9 mouse cellular contexts compared by ENCODE assay signal in the genomic region with DNA sequence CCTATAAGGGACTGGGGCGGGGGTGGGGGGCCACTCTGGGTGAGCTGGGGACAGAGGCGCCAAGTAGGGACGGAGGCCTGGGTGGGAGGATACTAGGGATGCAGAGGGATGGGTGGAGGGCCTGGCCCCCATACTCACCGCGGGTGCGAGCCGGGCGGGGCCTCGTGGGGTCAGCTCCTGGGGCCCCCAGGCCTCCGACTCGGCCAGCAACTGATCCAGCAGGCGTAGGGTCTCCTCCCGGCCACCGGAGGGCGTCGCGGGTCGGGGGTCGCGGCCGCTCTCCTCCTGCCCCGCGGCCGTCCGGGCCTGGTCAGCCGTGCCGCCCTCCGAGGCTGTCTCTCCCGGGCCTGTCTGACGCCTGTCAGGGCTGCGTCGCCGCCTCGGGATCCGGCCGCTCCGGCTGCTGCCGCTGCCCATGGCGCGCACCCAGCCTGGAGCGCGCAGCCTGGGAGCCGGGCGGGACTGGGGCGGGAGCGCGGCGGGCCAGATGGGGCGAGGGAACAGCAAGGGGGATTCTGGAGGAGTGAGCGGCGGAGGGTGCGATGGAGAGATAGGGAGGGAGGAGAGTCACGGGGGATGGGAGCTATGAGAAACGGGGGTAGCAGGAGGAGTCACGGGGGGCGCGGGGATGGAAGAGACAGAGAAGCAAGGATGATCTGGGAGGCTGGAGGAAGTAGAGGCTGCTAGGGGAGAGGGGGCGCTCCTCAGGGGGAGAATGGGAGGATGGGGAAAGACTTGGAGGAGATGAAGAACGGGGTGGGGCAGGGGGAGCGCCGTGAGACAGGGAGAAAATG. TPM values are rescaled to one million over a fixed set of nuclear protein-coding genes. Genes with fewer than 3 reads are reported as not detected.
A peak's percentile ranks its signal among the peaks of the same experiment; 100 is the strongest.
DNase-seq lines count a peak whose midpoint lies in the region; ATAC-seq and TF ChIP-seq lines count a peak whose summit lies in the region.
"Had no signal": no experiment of that assay in that cellular context is flagged by ENCODE, and none has a peak within 500 bp of the region (broad histone marks: within the 10 kb centered on the region; RNA-seq: fewer than 3 reads in every experiment).

No protein-coding gene starts in this region.

- no peaks in the 10 kb centered on the region for H3K36me3 ChIP-seq in lung, embryonic 14.5 days (ENCODE audit: insufficient read depth)
- no peaks in the 10 kb centered on the region for H3K36me3 ChIP-seq in heart, embryonic 12.5 days
- no peaks in the 10 kb centered on the region for H3K36me3 ChIP-seq in midbrain, embryonic 10.5 days

- DNase-seq in lung, embryonic 14.5 days, result peak; percentile 70
- DNase-seq in lung, postnatal 25 days (ENCODE audit: low spot score), result no peak
- peak; percentile 61 for DNase-seq in embryo, embryonic 10 days (ENCODE audit: low spot score)
- peak; percentile 32 to 69 for DNase-seq in kidney, postnatal 25 days
- DNase-seq in midbrain, embryonic 10.5 days (ENCODE audit: low spot score), result peak; percentile 65
- DNase-seq in testis, postnatal 10 days (ENCODE audit: low spot score), result peak; percentile 62

- peak; percentile 8; the same call in 1 of the 2 replicates for TF ChIP-seq CTCF in lung, embryonic 14.5 days (IDR thresholded peaks at IDR 0.05; ENCODE audit: low read depth)

- H3K4me3 ChIP-seq in lung, embryonic 14.5 days (ENCODE audit: low read depth, low read length), result peak overlapping the region; percentile 56
- peak overlapping the region; percentile 53 for H3K4me3 ChIP-seq in heart, embryonic 12.5 days
- H3K4me3 ChIP-seq in midbrain, embryonic 10.5 days, result peak overlapping the region; percentile 64

- peaks cover 14% of the 10 kb centered on the region for H3K27me3 ChIP-seq in lung, embryonic 14.5 days (ENCODE audit: insufficient read depth, low read length)
- peaks cover 44% of the 10 kb centered on the region for H3K27me3 ChIP-seq in heart, embryonic 12.5 days (replicated peaks)
- peaks cover 72% of the 10 kb centered on the region for H3K27me3 ChIP-seq in midbrain, embryonic 10.5 days (ENCODE audit: low read depth, poor library complexity, severe bottlenecking)

- no peak overlapping the region for H3K27ac ChIP-seq in lung, embryonic 14.5 days (ENCODE audit: low read depth)
- H3K27ac ChIP-seq in heart, embryonic 12.5 days (ENCODE audit: poor library complexity, severe bottlenecking), result no peak overlapping the region
- peak overlapping the region; percentile 77 for H3K27ac ChIP-seq in midbrain, embryonic 10.5 days (replicated peaks)
- H3K27ac ChIP-seq: macrophage had no signal

- ATAC-seq in lung, embryonic 14.5 days (ENCODE audit: insufficient read depth), result peak; percentile 75
- ATAC-seq in heart, embryonic 12.5 days (ENCODE audit: insufficient number of reproducible peaks, low FRiP score), result peak; percentile 42
- ATAC-seq in erythroid progenitor cell, adult 5-6 weeks (replicated peaks; ENCODE audit: low FRiP score, poor library complexity, severe bottlenecking), result no peak

- no peaks in the 10 kb centered on the region for H3K9me3 ChIP-seq in lung, embryonic 14.5 days (ENCODE audit: low read depth, low read length)
- H3K9me3 ChIP-seq in heart, embryonic 12.5 days (replicated peaks), result no peaks in the 10 kb centered on the region
- H3K9me3 ChIP-seq in midbrain, embryonic 10.5 days (replicated peaks), result no peaks in the 10 kb centered on the region

- H3K9ac ChIP-seq in lung, embryonic 14.5 days, result peak overlapping the region; percentile 65
- H3K9ac ChIP-seq in heart, embryonic 12.5 days, result peak overlapping the region; percentile 76

- 2% methylated on average over 49 of the region's 61 CpGs for WGBS in lung, embryonic 14.5 days
- 2% methylated on average over 58 of the region's 61 CpGs for WGBS in heart, embryonic 12.5 days
- 2% methylated on average over 47 of the region's 61 CpGs for WGBS in midbrain, embryonic 10.5 days

- peak overlapping the region; percentile 92 for H3K4me2 ChIP-seq in lung, embryonic 14.5 days
- peak overlapping the region; percentile 83 for H3K4me2 ChIP-seq in heart, embryonic 12.5 days

- H3K4me1 ChIP-seq in lung, embryonic 14.5 days (ENCODE audit: insufficient read depth), result peaks cover 10% of the 10 kb centered on the region
- H3K4me1 ChIP-seq in heart, embryonic 12.5 days (replicated peaks), result peaks cover 25% of the 10 kb centered on the region
- H3K4me1 ChIP-seq in midbrain, embryonic 10.5 days, result peaks cover 21% of the 10 kb centered on the region

RNA-seq across cellular contexts. Expression of gene Cys1, which starts 0.9 kb away (rescaled TPM):
- 1.3 and 2.4 TPM in 2 replicates for polyA plus RNA-seq in lung, embryonic 14.5 days (2014; fragmentation: Nextera tagmentation; extraction: Ambion mirVana)
- polyA plus RNA-seq in heart, embryonic 12.5 days (2016; fragmentation: Nextera tagmentation; extraction: Ambion mirVana), result 0.76 and 1.0 TPM in 2 replicates
- 0.39 and 0.49 TPM in 2 replicates for polyA plus RNA-seq in midbrain, embryonic 10.5 days (2016; fragmentation: Nextera tagmentation; extraction: Ambion mirVana)
- not detected in 2 replicates for total RNA-seq in erythroid progenitor cell, adult 5-6 weeks (2015; ENCODE audit: low replicate concordance)
- 0.39 TPM in 1 of 2 replicates, not detected in the other for total RNA-seq in erythroid progenitor cell, adult 5-6 weeks (2017; ENCODE audit: low replicate concordance)
- polyA plus RNA-seq: macrophage had no signal

RNA-seq across cellular contexts. Expression of gene Rrm2, which starts 27.4 kb away (rescaled TPM):
- polyA plus RNA-seq in lung, embryonic 14.5 days (2014; fragmentation: Nextera tagmentation; extraction: Ambion mirVana), result 219 and 221 TPM in 2 replicates
- 280 and 281 TPM in 2 replicates for polyA plus RNA-seq in heart, embryonic 12.5 days (2016; fragmentation: Nextera tagmentation; extraction: Ambion mirVana)
- polyA plus RNA-seq in midbrain, embryonic 10.5 days (2016; fragmentation: Nextera tagmentation; extraction: Ambion mirVana), result 732 and 813 TPM in 2 replicates
- 647 and 687 TPM in 2 replicates for total RNA-seq in erythroid progenitor cell, adult 5-6 weeks (2015; ENCODE audit: low replicate concordance)
- total RNA-seq in erythroid progenitor cell, adult 5-6 weeks (2017; ENCODE audit: low replicate concordance), result 662 and 846 TPM in 2 replicates

RNA-seq across cellular contexts. Expression of gene Klf11, which starts 29.6 kb away (rescaled TPM):
- 12.3 and 13.4 TPM in 2 replicates for polyA plus RNA-seq in lung, embryonic 14.5 days (2014; fragmentation: Nextera tagmentation; extraction: Ambion mirVana)
- 20.6 and 21.6 TPM in 2 replicates for polyA plus RNA-seq in heart, embryonic 12.5 days (2016; fragmentation: Nextera tagmentation; extraction: Ambion mirVana)
- 13.6 and 16.1 TPM in 2 replicates for polyA plus RNA-seq in midbrain, embryonic 10.5 days (2016; fragmentation: Nextera tagmentation; extraction: Ambion mirVana)
- total RNA-seq in erythroid progenitor cell, adult 5-6 weeks (2015; ENCODE audit: low replicate concordance), result 30.6 and 40.0 TPM in 2 replicates
- total RNA-seq in erythroid progenitor cell, adult 5-6 weeks (2017; ENCODE audit: low replicate concordance), result 46.6 and 52.6 TPM in 2 replicates
